Mouse (Mus musculus): ENCODE results near the gene Hnrnph3. TPM values are rescaled to one million over a fixed set of nuclear protein-coding genes. Genes with fewer than 3 reads are reported as not detected.

Gene Hnrnph3
- polyA plus RNA-seq, 1 experiment from 2014 or later, result 65.7 TPM

- H3K4me2 ChIP-seq (ENCODE audit: low read depth, low read length), result no peak overlapping the region
- H3K36me3 ChIP-seq (ENCODE audit: control insufficient read depth, insufficient read depth, low read length), result no peaks in the 10 kb centered on the region
- H3K27ac ChIP-seq (ENCODE audit: low read length), result no peak overlapping the region
- no peak overlapping the region for H3K4me3 ChIP-seq (ENCODE audit: low read length)
- no peaks in the 10 kb centered on the region for H3K9me3 ChIP-seq (ENCODE audit: control insufficient read depth, low read length)
- H3K4me1 ChIP-seq (ENCODE audit: control insufficient read depth, insufficient read depth, low read length), result peaks cover 4% of the 10 kb centered on the region; the same call in 1 of the 2 replicates
- no peak overlapping the region for H3K9ac ChIP-seq (ENCODE audit: low read depth, low read length)
- WGBS, result 90% methylated on average over 11 of the region's 11 CpGs
- H3K27me3 ChIP-seq (replicated peaks; ENCODE audit: control insufficient read depth, insufficient read depth, low read length), result no peaks in the 10 kb centered on the region
- no peak for ATAC-seq
Measured at GRCm38 (mm10) chr10:62984072-62984471, 39.9 kb downstream of the Hnrnph3 start.

- H3K9ac ChIP-seq (ENCODE audit: low read depth, low read length), result peak within 1 kb of the TSS; percentile 91
- peak within 1 kb of the TSS; percentile 47; the same call in 1 of the 2 replicates for H3K27ac ChIP-seq (ENCODE audit: low read length)
- peak; percentile 92 for ATAC-seq
- H3K9me3 ChIP-seq (ENCODE audit: control insufficient read depth, low read length), result no peaks in the 10 kb centered on the region
- peak within 1 kb of the TSS; percentile 70 for H3K4me2 ChIP-seq (ENCODE audit: low read depth, low read length)
- WGBS, result under 1% methylated on average over 71 of the region's 77 CpGs
- peak within 1 kb of the TSS; percentile 96 for H3K4me3 ChIP-seq (ENCODE audit: low read length)
- no peaks in the 10 kb centered on the region for H3K36me3 ChIP-seq (ENCODE audit: control insufficient read depth, insufficient read depth, low read length)
- H3K4me1 ChIP-seq (ENCODE audit: control insufficient read depth, insufficient read depth, low read length), result peaks cover 4% of the 10 kb centered on the region; the same call in 1 of the 2 replicates
- no peaks in the 10 kb centered on the region for H3K27me3 ChIP-seq (replicated peaks; ENCODE audit: control insufficient read depth, insufficient read depth, low read length)
Measured at GRCm38 (mm10) chr10:62980039-62980954, 43.7 kb downstream of the Hnrnph3 start, which contains the start of gene Rufy2. Rufy2 (plus strand) TSS chr10:62980223.

GRCm38 (mm10) chr10:62979667-62980038 lies 44.4 kb downstream of the Hnrnph3 start:
- ATAC-seq, result 0 out of 2 replicates have a peak, but pooled peaks have one; percentile 3
- peak overlapping the region; percentile 70 for H3K4me2 ChIP-seq (ENCODE audit: low read depth, low read length)
- no peaks in the 10 kb centered on the region for H3K9me3 ChIP-seq (ENCODE audit: control insufficient read depth, low read length)
- 12% methylated on average over 10 of the region's 10 CpGs for WGBS
- H3K9ac ChIP-seq (ENCODE audit: low read depth, low read length), result peak overlapping the region; percentile 91
- H3K36me3 ChIP-seq (ENCODE audit: control insufficient read depth, insufficient read depth, low read length), result no peaks in the 10 kb centered on the region
- H3K27me3 ChIP-seq (replicated peaks; ENCODE audit: control insufficient read depth, insufficient read depth, low read length), result no peaks in the 10 kb centered on the region
- peak overlapping the region; percentile 96 for H3K4me3 ChIP-seq (ENCODE audit: low read length)
- H3K4me1 ChIP-seq (ENCODE audit: control insufficient read depth, insufficient read depth, low read length), result peaks cover 4% of the 10 kb centered on the region; the same call in 1 of the 2 replicates
- H3K27ac ChIP-seq (ENCODE audit: low read length), result no peak overlapping the region

GRCm38 (mm10) chr10:62971821-62972220 lies 52.2 kb downstream of the Hnrnph3 start:
- peaks cover 2% of the 10 kb centered on the region; the same call in 1 of the 2 replicates for H3K4me1 ChIP-seq (ENCODE audit: control insufficient read depth, insufficient read depth, low read length)
- H3K9me3 ChIP-seq (ENCODE audit: control insufficient read depth, low read length), result no peaks in the 10 kb centered on the region
- H3K27me3 ChIP-seq (replicated peaks; ENCODE audit: control insufficient read depth, insufficient read depth, low read length), result no peaks in the 10 kb centered on the region
- no peak overlapping the region for H3K4me2 ChIP-seq (ENCODE audit: low read depth, low read length)
- ATAC-seq, result peak; percentile 71
- no peak overlapping the region for H3K27ac ChIP-seq (ENCODE audit: low read length)
- 68% methylated on average over 16 of the region's 16 CpGs for WGBS
- H3K36me3 ChIP-seq (ENCODE audit: control insufficient read depth, insufficient read depth, low read length), result peaks cover 5% of the 10 kb centered on the region; the same call in 1 of the 2 replicates
- H3K9ac ChIP-seq (ENCODE audit: low read depth, low read length), result no peak overlapping the region
- no peak overlapping the region for H3K4me3 ChIP-seq (ENCODE audit: low read length)

- Histone ChIP-seq H3K4me2 (ENCODE audit: low read depth, low read length) (no peak overlapping the region), H3K27me3 (replicated peaks; ENCODE audit: control insufficient read depth, insufficient read depth, low read length) (no peaks in the 10 kb centered on the region), H3K36me3 (ENCODE audit: control insufficient read depth, insufficient read depth, low read length) (peaks cover 24% of the 10 kb centered on the region), H3K9ac (ENCODE audit: low read depth, low read length) (no peak overlapping the region), H3K4me3 (ENCODE audit: low read length) (no peak overlapping the region), H3K9me3 (ENCODE audit: control insufficient read depth, low read length) (no peaks in the 10 kb centered on the region), H3K27ac (ENCODE audit: low read length) (no peak overlapping the region), H3K4me1 (ENCODE audit: control insufficient read depth, insufficient read depth, low read length) (no peaks in the 10 kb centered on the region)
- WGBS, result 94% methylated on average over 15 of the region's 15 CpGs
- ATAC-seq, result no peak
Measured at GRCm38 (mm10) chr10:62966291-62966690, 57.7 kb downstream of the Hnrnph3 start.

- Histone ChIP-seq H3K36me3 (ENCODE audit: control insufficient read depth, insufficient read depth, low read length) (peaks cover 27% of the 10 kb centered on the region), H3K9me3 (ENCODE audit: control insufficient read depth, low read length) (no peaks in the 10 kb centered on the region)
Measured at GRCm38 (mm10) chr10:62965796-62966195, 58.2 kb downstream of the Hnrnph3 start.

More at GRCm38 (mm10) chr10:62965796-62966195, 58.2 kb downstream of the Hnrnph3 start:
- H3K4me1 ChIP-seq (ENCODE audit: control insufficient read depth, insufficient read depth, low read length), result no peaks in the 10 kb centered on the region
- WGBS, result 92% methylated on average over 11 of the region's 11 CpGs
- H3K27me3 ChIP-seq (replicated peaks; ENCODE audit: control insufficient read depth, insufficient read depth, low read length), result no peaks in the 10 kb centered on the region
- H3K9ac ChIP-seq (ENCODE audit: low read depth, low read length), result no peak overlapping the region
- no peak overlapping the region for H3K4me3 ChIP-seq (ENCODE audit: low read length)
- no peak for ATAC-seq
- no peak overlapping the region for H3K4me2 ChIP-seq (ENCODE audit: low read depth, low read length)
- no peak overlapping the region for H3K27ac ChIP-seq (ENCODE audit: low read length)

Other genes starting within 250 kb of the Hnrnph3 start
- 101 and 103 TPM in 2 replicates for gene Ccar1, start 231.9 kb downstream of the Hnrnph3 start, polyA plus RNA-seq (2015; fragmentation: Nextera tagmentation; extraction: Ambion mirVana)
- 10.6 and 11.1 TPM in 2 replicates for gene Tet1, start 115.2 kb downstream of the Hnrnph3 start, polyA plus RNA-seq (2015; fragmentation: Nextera tagmentation; extraction: Ambion mirVana)
- 13.2 and 13.6 TPM in 2 replicates for gene Slc25a16, start 103.6 kb downstream of the Hnrnph3 start, polyA plus RNA-seq (2015; fragmentation: Nextera tagmentation; extraction: Ambion mirVana)
- gene Dna2, start 77.2 kb downstream of the Hnrnph3 start, polyA plus RNA-seq (2015; fragmentation: Nextera tagmentation; extraction: Ambion mirVana), result 21.3 and 22.1 TPM in 2 replicates
- gene Rufy2, start 44.0 kb downstream of the Hnrnph3 start, polyA plus RNA-seq (2015; fragmentation: Nextera tagmentation; extraction: Ambion mirVana), result 13.8 and 19.6 TPM in 2 replicates
- 10.6 and 12.5 TPM in 2 replicates for gene Pbld2, start 98 bp upstream of the Hnrnph3 start, polyA plus RNA-seq (2015; fragmentation: Nextera tagmentation; extraction: Ambion mirVana)
- gene Pbld1, start 35.9 kb upstream of the Hnrnph3 start, polyA plus RNA-seq (2015; fragmentation: Nextera tagmentation; extraction: Ambion mirVana), result 4.0 and 4.7 TPM in 2 replicates
- not detected in 2 replicates for gene Atoh7, start 75.4 kb upstream of the Hnrnph3 start, polyA plus RNA-seq (2015; fragmentation: Nextera tagmentation; extraction: Ambion mirVana)
- not detected in 2 replicates for gene Mypn, start 179.7 kb upstream of the Hnrnph3 start, polyA plus RNA-seq (2015; fragmentation: Nextera tagmentation; extraction: Ambion mirVana)
- 27.7 and 31.7 TPM in 2 replicates for gene Herc4, start 219.6 kb upstream of the Hnrnph3 start, polyA plus RNA-seq (2015; fragmentation: Nextera tagmentation; extraction: Ambion mirVana)

All from intestine, embryonic 16.5 days (tissue).